Mouse (Mus musculus): Measurements from ENCODE around the gene Kif17. TPM values are rescaled to one million over a fixed set of nuclear protein-coding genes. Genes with fewer than 3 reads are reported as not detected.
A peak's percentile ranks its signal among the peaks of the same experiment; 100 is the strongest.

Kif17 gene
- polyA plus RNA-seq, 1 experiment from 2014 or later = 1.3 TPM

DNA sequence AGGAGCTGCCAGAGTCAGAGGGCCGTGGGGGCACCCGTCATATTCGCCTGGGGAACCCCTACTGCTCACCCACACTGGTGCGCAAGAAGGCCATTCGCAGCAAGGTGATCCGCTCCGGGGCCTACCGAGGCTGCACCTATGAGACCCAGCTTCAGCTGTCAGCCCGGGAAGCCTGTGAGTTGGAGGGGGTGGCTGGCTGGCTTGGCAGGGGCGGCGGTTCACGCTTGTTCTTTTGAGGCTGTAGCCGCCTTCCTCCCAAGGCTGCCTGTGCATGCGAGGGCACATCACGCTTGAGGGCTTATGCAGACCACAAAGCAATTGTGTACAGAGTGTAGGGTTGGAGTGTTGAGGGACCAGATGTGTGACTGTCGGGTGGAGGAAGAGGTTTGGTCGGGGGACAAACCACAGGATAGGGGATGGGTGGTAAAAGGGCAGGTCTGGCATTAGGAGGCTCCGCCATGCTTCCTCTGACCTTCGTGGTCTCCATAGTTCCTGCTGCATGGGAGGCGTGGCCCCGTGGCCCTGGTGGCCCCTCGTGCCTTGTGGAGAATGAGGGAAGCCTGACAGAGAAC lies 7.0 kb downstream of the Kif17 start:
- 78% methylated on average over 22 of the region's 22 CpGs for WGBS
- Histone ChIP-seq H3K27me3 (replicated peaks; ENCODE audit: control insufficient read depth, insufficient read depth, low read length) (0 out of 2 replicates have a peak, but pooled peaks cover 3% of the 10 kb centered on the region), H3K4me1 (ENCODE audit: control insufficient read depth, insufficient read depth, low read length) (0 out of 2 replicates have a peak, but pooled peaks cover 7% of the 10 kb centered on the region), H3K9me3 (ENCODE audit: control insufficient read depth, low read length) (no peaks in the 10 kb centered on the region), H3K27ac (ENCODE audit: low read length) (no peak overlapping the region), H3K4me2 (ENCODE audit: low read depth, low read length) (no peak overlapping the region), H3K36me3 (ENCODE audit: control insufficient read depth, insufficient read depth, low read length) (no peaks in the 10 kb centered on the region), H3K9ac (ENCODE audit: low read depth, low read length) (no peak overlapping the region), H3K4me3 (ENCODE audit: low read length) (no peak overlapping the region)
- ATAC-seq = no peak

DNA sequence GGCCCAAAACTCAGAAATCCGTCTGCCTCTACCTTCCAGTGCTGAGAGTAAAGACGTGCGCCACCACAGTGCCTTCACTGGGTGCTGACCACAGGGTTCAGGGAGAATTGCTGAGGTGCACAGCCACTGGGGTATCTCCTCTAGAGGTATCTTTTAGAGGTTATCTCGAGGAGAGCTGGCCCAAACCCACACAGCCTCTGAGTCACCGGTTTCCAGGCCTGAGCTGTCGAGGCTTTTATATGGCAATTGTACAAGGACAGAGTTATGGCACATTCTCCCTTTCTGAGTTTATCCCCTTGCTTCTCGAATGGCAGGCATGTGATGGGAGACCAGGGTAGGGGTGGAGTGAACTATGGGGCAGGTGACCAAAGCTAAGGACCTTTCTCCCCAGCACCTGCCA lies 8.4 kb downstream of the Kif17 start:
- Histone ChIP-seq H3K27me3 (replicated peaks; ENCODE audit: control insufficient read depth, insufficient read depth, low read length) (0 out of 2 replicates have a peak, but pooled peaks cover 7% of the 10 kb centered on the region), H3K9me3 (ENCODE audit: control insufficient read depth, low read length) (no peaks in the 10 kb centered on the region), H3K9ac (ENCODE audit: low read depth, low read length) (no peak overlapping the region), H3K4me3 (ENCODE audit: low read length) (no peak overlapping the region), H3K27ac (ENCODE audit: low read length) (no peak overlapping the region), H3K4me2 (ENCODE audit: low read depth, low read length) (no peak overlapping the region), H3K4me1 (ENCODE audit: control insufficient read depth, insufficient read depth, low read length) (peaks cover 7% of the 10 kb centered on the region; the same call in 1 of the 2 replicates), H3K36me3 (ENCODE audit: control insufficient read depth, insufficient read depth, low read length) (no peaks in the 10 kb centered on the region)
- no peak for ATAC-seq
- whole genome bisulfite sequencing = 81% methylated on average over 7 of the region's 7 CpGs

- Histone ChIP-seq H3K9ac (ENCODE audit: low read depth, low read length) (no peak overlapping the region), H3K9me3 (ENCODE audit: control insufficient read depth, low read length) (no peaks in the 10 kb centered on the region), H3K36me3 (ENCODE audit: control insufficient read depth, insufficient read depth, low read length) (no peaks in the 10 kb centered on the region), H3K4me3 (ENCODE audit: low read length) (no peak overlapping the region), H3K4me2 (ENCODE audit: low read depth, low read length) (no peak overlapping the region), H3K27me3 (replicated peaks; ENCODE audit: control insufficient read depth, insufficient read depth, low read length) (0 out of 2 replicates have a peak, but pooled peaks cover 7% of the 10 kb centered on the region), H3K4me1 (ENCODE audit: control insufficient read depth, insufficient read depth, low read length) (peaks cover 7% of the 10 kb centered on the region; the same call in 1 of the 2 replicates), H3K27ac (ENCODE audit: low read length) (no peak overlapping the region)
- WGBS = 89% methylated on average over 5 of the region's 5 CpGs
- no peak for ATAC-seq
Observed at GRCm38 (mm10) chr4:138259482-138259881, 9.2 kb downstream of the Kif17 start.

DNA sequence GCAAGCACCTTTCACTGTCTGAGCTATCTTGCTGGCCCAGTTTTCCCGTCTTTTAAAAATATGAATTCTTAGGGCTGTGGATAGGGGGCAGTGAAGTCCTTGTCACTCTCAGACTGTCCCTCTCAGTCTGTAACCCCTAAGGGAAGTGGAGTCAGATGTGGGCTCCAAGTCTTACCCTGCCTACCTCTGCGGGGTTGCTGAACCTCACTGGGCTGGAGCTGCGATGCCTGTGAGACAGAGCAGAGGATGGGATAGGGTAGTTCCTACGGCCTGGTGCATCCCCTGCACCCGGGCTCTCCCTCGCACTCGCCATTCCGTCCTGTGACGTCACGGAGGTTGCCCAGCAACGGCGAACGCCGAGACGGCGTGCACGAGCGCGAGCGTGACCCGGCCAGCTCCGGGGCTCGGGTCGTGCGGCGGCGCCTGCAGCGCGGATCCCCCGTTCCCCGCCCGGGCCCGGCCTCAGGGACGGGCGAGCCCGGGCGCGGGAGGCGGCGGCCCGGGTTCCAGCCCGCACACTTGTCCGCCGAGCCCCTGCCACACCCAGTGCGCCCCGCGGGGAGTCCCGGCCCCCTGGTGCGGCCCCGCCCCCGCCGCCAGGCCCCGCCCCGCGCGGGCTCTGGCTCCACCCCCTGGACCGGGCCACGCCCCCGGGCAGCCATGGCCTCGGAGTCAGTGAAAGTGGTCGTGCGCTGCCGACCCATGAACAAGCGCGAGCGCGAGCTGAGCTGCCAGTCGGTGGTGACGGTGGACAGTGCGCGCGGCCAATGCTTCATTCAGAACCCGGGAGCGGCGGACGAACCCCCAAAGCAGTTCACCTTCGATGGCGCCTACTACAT lies 11.8 kb downstream of the Kif17 start:
- under 1% methylated on average over 75 of the region's 78 CpGs for WGBS

DNA sequence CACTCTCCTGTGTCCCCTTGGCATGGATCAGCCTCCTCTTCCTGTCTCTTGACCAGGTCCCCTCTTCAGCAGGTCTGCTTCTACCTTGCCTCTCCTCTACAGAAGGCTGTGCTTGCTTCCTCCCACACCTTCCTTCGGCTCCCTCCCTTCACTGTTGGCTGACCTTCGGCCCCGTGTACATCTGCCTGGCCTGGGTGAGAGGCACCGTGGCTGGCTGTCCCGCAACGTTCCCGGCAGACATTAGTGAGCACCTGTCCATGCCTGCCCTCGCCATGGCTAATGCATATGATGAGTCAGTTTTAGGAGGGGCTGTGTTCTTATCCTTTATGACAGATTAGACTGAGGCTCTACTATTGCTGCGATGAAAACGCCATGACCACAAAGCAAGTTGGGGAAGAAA lies 17.6 kb downstream of the Kif17 start:
- Histone ChIP-seq H3K36me3 (ENCODE audit: control insufficient read depth, insufficient read depth, low read length) (no peaks in the 10 kb centered on the region), H3K4me2 (ENCODE audit: low read depth, low read length) (no peak overlapping the region), H3K4me3 (ENCODE audit: low read length) (no peak overlapping the region), H3K27ac (ENCODE audit: low read length) (no peak overlapping the region), H3K4me1 (ENCODE audit: control insufficient read depth, insufficient read depth, low read length) (peaks cover 2% of the 10 kb centered on the region; the same call in 1 of the 2 replicates), H3K27me3 (replicated peaks; ENCODE audit: control insufficient read depth, insufficient read depth, low read length) (0 out of 2 replicates have a peak, but pooled peaks cover 4% of the 10 kb centered on the region), H3K9ac (ENCODE audit: low read depth, low read length) (peak overlapping the region; percentile 24; the same call in 1 of the 2 replicates), H3K9me3 (ENCODE audit: control insufficient read depth, low read length) (no peaks in the 10 kb centered on the region; the same call in 1 of the 2 replicates)
- WGBS = 60% methylated on average over 10 of the region's 10 CpGs
- peak; percentile 72 for ATAC-seq

More for the DNA sequence above, 11.8 kb downstream of the Kif17 start:
- no peaks in the 10 kb centered on the region for H3K36me3 ChIP-seq (ENCODE audit: control insufficient read depth, insufficient read depth, low read length)
- H3K9ac ChIP-seq (ENCODE audit: low read depth, low read length) = peak overlapping the region; percentile 68
- 0 out of 2 replicates have a peak, but pooled peaks cover 7% of the 10 kb centered on the region for H3K27me3 ChIP-seq (replicated peaks; ENCODE audit: control insufficient read depth, insufficient read depth, low read length)
- H3K4me2 ChIP-seq (ENCODE audit: low read depth, low read length) = peak overlapping the region; percentile 94
- H3K4me3 ChIP-seq (ENCODE audit: low read length) = peak overlapping the region; percentile 70
- H3K27ac ChIP-seq (ENCODE audit: low read length) = no peak overlapping the region
- no peaks in the 10 kb centered on the region for H3K9me3 ChIP-seq (ENCODE audit: control insufficient read depth, low read length)
- ATAC-seq = peak; percentile 92
- H3K4me1 ChIP-seq (ENCODE audit: control insufficient read depth, insufficient read depth, low read length) = peaks cover 7% of the 10 kb centered on the region; the same call in 1 of the 2 replicates

- peak; percentile 68 for ATAC-seq
- H3K9me3 ChIP-seq (ENCODE audit: control insufficient read depth, low read length) = no peaks in the 10 kb centered on the region; the same call in 1 of the 2 replicates
Observed at GRCm38 (mm10) chr4:138272011-138272997, 22.1 kb downstream of the Kif17 start.

GRCm38 (mm10) chr4:138278346-138278745 lies 28.1 kb downstream of the Kif17 start:
- no peak overlapping the region for H3K4me2 ChIP-seq (ENCODE audit: low read depth, low read length)
- no peak overlapping the region for H3K4me3 ChIP-seq (ENCODE audit: low read length)
- no peaks in the 10 kb centered on the region for H3K4me1 ChIP-seq (ENCODE audit: control insufficient read depth, insufficient read depth, low read length)
- WGBS = 73% methylated on average over 7 of the region's 7 CpGs
- no peak for ATAC-seq
- no peaks in the 10 kb centered on the region for H3K9me3 ChIP-seq (ENCODE audit: control insufficient read depth, low read length)
- no peaks in the 10 kb centered on the region for H3K27me3 ChIP-seq (replicated peaks; ENCODE audit: control insufficient read depth, insufficient read depth, low read length)
- H3K36me3 ChIP-seq (ENCODE audit: control insufficient read depth, insufficient read depth, low read length) = no peaks in the 10 kb centered on the region
- H3K9ac ChIP-seq (ENCODE audit: low read depth, low read length) = no peak overlapping the region
- no peak overlapping the region for H3K27ac ChIP-seq (ENCODE audit: low read length)

More at GRCm38 (mm10) chr4:138272011-138272997, 22.1 kb downstream of the Kif17 start:
- Histone ChIP-seq H3K27ac (ENCODE audit: low read length) (no peak overlapping the region), H3K9ac (ENCODE audit: low read depth, low read length) (no peak overlapping the region), H3K27me3 (replicated peaks; ENCODE audit: control insufficient read depth, insufficient read depth, low read length) (no peaks in the 10 kb centered on the region), H3K4me1 (ENCODE audit: control insufficient read depth, insufficient read depth, low read length) (no peaks in the 10 kb centered on the region), H3K4me3 (ENCODE audit: low read length) (no peak overlapping the region), H3K4me2 (ENCODE audit: low read depth, low read length) (no peak overlapping the region), H3K36me3 (ENCODE audit: control insufficient read depth, insufficient read depth, low read length) (no peaks in the 10 kb centered on the region)
- WGBS = 61% methylated on average over 14 of the region's 14 CpGs

DNA sequence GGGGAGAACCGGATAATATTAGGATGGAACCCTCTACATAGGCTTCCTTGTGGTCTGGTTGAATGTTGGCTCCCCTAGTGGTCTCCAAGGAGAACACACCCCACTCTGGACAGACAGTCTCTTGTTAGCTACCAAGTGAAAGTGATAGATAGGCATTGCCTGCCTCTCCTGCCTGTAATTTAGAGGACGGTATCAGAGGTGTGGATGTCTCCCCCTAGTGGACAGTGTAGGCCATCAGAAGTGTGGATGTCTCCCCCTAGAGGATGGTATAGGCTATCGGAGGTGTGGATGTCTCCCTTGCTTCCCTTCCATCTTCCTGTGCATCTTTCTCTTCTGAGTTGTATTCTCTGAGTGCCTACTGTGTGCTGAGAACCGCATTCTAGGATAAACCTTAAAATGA lies 32.6 kb downstream of the Kif17 start:
- ATAC-seq = peak; percentile 57
- WGBS = 30% methylated on average over 4 of the region's 4 CpGs
- H3K9ac ChIP-seq (ENCODE audit: low read depth, low read length) = no peak overlapping the region
- no peak overlapping the region for H3K27ac ChIP-seq (ENCODE audit: low read length)
- no peaks in the 10 kb centered on the region for H3K9me3 ChIP-seq (ENCODE audit: control insufficient read depth, low read length)
- H3K27me3 ChIP-seq (replicated peaks; ENCODE audit: control insufficient read depth, insufficient read depth, low read length) = no peaks in the 10 kb centered on the region
- no peak overlapping the region for H3K4me3 ChIP-seq (ENCODE audit: low read length)
- H3K4me1 ChIP-seq (ENCODE audit: control insufficient read depth, insufficient read depth, low read length) = no peaks in the 10 kb centered on the region
- H3K36me3 ChIP-seq (ENCODE audit: control insufficient read depth, insufficient read depth, low read length) = no peaks in the 10 kb centered on the region
- H3K4me2 ChIP-seq (ENCODE audit: low read depth, low read length) = no peak overlapping the region

Measured in intestine, embryonic 16.5 days (tissue).